Mouse (Mus musculus) Patski (cell line): Measurements from ENCODE around the gene Map2k6. TPM values are rescaled to one million over a fixed set of nuclear protein-coding genes. Genes with fewer than 3 reads are reported as not detected.

ENCODE experiments used
- ATAC-seq: fragments of 100-300 bp; one replicate; pipeline ENCODE4 v1.8.0; 2021
- CTCF ChIA-PET: fragments of 350-600 bp; sonication (Branson Sonifier 250); formaldehyde crosslinking; loops from one replicate; lab custom pipeline; 2022; ENCODE audit warnings: inconsistent platforms; lab: Charles Lee
- POLR2A ChIA-PET: fragments of 350-600 bp; sonication (Branson Sonifier 250); formaldehyde crosslinking; loops from one replicate; lab custom pipeline; 2022; ENCODE audit warnings: antibody characterized with exemption, inconsistent platforms; lab: Charles Lee
- DNase-seq: peaks from one replicate; pipeline ENCODE4 v3.0.0-alpha.2; 2011; ENCODE audit warnings: low read depth, low spot score
- H3K27me3 ChIP-seq: fragments of 371-371 bp; one replicate; pipeline ENCODE4 v1.5.1; 2021
- CTCF ChIP-seq: fragments of 100-300 bp; IDR thresholded peaks from one replicate; pipeline ENCODE4 v1.5.1; 2021
- in situ Hi-C: fragments of 300-500 bp; cut with MboI; formaldehyde crosslinking; loops from 3 replicates; pipeline ENCODE4 v1.11.1; 2018; ENCODE audit warnings: low pct_unique_long_range_greater_than_20kb, mixed read lengths
- polyA plus RNA-seq: library from polyadenylated mRNA; unstranded; gene quantifications from one replicate; pipeline ENCODE4 v1.2.3, GENCODE M21; 2021

Map2k6 gene
- polyA plus RNA-seq, 1 experiment from 2014 or later = 14.3 TPM

DNA sequence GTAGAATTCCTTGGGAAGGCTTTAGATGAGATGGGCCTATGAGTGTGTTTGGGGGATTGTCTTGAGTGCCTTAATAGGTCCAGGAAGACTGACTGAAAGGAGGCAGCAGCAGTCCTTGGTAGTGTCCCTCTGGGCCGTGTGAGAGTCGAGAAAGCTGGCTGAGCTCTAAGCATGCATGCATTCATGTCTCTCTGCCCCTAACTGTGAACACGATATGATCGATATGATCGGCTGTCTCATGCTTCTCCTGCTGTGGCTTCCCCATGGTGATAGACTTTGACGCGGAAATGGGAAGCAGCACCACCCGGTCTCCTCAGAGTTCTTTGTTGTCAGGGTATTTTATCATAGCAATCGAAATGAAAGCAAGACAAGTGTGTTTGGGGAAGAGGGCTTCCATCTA lies 64.9 kb downstream of the Map2k6 start:
- H3K27me3 ChIP-seq = no peaks in the 10 kb centered on the region
- POLR2A ChIA-PET = no interaction called here
- DNase-seq (no peak), ATAC-seq (no peak)
- in situ Hi-C loops = no loop called here
- no peak for TF ChIP-seq CTCF
- CTCF ChIA-PET = interaction anchor here (0.8 kb wide), 1 partner anchor 21 kb away, joined by 3 read pairs; no protein-coding TSS in a partner anchor

DNA sequence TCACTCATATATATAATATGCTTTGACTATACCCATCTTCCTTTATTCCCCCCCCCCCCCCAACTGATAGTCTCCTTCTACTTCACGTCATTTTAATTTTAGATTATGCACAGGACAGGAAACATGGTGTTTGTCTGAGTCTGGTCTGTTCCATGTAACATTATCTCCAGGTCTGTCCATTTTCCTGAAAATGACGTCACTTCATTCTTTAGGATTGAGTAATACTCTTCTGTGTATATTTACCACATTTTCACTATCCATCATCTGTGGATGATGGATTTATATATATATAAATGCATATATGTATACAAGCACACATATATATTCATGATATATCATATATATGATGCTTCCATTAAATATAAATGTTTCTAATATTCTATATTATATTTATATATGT lies 70.1 kb downstream of the Map2k6 start:
- TF ChIP-seq CTCF = no peak
- in situ Hi-C loops = no loop called here
- DNase-seq (no peak), ATAC-seq (no peak)
- CTCF ChIA-PET = no interaction called here
- no peaks in the 10 kb centered on the region for H3K27me3 ChIP-seq
- POLR2A ChIA-PET = no interaction called here

DNA sequence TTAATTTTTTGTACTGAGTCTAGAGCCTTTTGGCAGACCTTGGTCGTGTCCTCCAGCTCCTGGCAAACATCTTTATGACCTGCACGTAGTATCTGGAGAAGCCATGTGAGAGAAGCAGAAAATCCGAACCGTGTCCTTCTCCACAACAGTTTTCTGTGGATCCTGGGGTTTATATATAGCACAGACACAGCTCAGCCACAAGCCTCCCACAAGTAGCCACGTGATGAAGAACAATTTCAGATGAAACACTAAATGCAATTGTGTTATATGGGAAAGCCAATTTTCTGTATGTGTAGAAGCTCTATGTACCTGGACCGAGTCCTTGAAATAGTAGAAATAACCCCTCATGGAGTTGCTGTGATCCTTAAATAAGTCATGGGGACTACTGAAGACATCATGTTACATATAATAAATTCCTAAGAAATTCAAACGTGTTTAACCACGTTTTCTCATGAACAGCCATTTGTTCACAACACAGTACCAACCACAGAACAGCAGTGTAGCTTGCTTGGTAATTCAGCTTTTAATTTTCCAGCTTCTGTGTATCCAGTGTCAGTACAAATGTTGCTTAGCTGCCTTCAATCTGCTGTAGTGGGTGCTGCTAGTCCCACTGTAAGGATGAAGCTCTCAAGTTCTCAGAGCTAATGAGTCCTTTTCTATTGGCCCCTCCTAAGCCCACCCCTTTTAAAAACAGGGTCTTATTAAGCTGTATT lies 71.8 kb downstream of the Map2k6 start:
- DNase-seq = no peak
- in situ Hi-C loops = no loop called here
- CTCF ChIA-PET = interaction anchor here (1.3 kb wide), 1 partner anchor 19 kb away, joined by 6 read pairs; no protein-coding TSS in a partner anchor
- no peaks in the 10 kb centered on the region for H3K27me3 ChIP-seq
- ATAC-seq = no peak
- POLR2A ChIA-PET = interaction anchor here (0.6 kb wide), 1 partner anchor 309 kb away, joined by 4 read pairs; no protein-coding TSS in a partner anchor
- no peak for TF ChIP-seq CTCF

DNA sequence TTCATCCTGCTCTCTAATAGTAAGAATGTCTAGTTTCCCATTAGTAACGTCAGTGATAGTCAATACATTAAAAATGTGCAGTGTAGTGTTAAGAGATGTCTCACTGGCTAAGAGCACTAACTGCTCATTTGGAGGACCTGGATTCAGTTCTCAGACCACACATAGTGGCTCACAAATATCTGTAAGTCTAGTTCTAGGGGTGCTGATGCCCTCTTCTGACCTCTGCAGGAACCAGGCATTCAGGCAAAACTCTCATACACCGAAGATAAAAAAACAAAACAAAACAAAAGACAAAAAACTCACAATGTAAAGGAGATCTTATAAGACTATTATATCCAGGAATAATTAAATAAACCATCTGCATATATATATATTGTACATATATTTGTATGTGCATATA lies 72.4 kb downstream of the Map2k6 start:
- ATAC-seq (no peak), DNase-seq (no peak)
- no peak for TF ChIP-seq CTCF
- H3K27me3 ChIP-seq = no peaks in the 10 kb centered on the region
- ChIA-PET CTCF (interaction anchor here (0.8 to 1.3 kb wide), 3 partner anchors 20 to 77 kb away, joined by 3 to 6 read pairs (median 3); no protein-coding TSS in a partner anchor), POLR2A (no interaction called here)
- in situ Hi-C loops = no loop called here

DNA sequence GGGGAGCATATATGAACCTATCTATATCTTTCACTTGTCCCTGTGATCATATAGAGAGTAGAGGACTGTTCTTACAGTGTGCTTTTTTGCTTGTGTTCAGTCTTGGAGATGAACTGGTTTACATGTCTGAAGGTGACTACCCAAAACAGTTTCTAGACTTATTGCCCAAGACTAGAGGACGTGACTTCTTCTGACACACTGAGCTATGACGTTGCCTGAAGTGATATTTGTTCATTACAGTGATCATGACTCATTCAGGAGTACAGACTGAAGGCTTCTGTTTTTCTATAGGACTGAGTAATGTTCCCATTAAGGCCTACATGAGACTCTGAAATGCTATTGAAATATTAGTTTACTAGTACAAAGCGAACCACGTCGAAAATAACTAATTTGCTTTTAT lies 73.2 kb downstream of the Map2k6 start:
- TF ChIP-seq CTCF = no peak
- POLR2A ChIA-PET = no interaction called here
- no peaks in the 10 kb centered on the region for H3K27me3 ChIP-seq
- in situ Hi-C loops = no loop called here
- no peak for ATAC-seq
- CTCF ChIA-PET = interaction anchor here (0.8 to 1.2 kb wide), 3 partner anchors 13 to 77 kb away, joined by 3 read pairs; no protein-coding TSS in a partner anchor
- DNase-seq = no peak

DNA sequence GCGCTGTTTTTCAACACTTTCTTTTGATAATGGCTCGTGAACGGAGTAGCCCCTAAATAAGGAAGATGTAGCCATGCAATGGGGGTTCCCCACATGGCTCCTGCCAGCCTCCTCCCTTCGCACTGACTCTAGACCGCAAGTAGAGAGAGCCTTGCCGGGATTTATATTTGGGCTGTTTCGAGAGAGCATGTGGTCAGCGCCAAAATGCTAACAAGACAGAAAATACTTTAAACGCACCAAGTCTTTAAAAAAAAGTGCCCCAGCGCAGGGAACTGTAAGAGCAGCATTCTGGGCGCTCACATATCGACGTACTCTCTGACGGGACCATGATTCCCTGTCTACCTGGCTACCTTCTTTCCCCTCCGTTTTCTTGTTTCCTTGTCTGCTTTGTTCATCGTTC lies 74.6 kb downstream of the Map2k6 start:
- ChIA-PET CTCF (interaction anchor here (1.2 kb wide), 1 partner anchor 12 kb away, joined by 3 read pairs; no protein-coding TSS in a partner anchor), POLR2A (no interaction called here)
- no peak for TF ChIP-seq CTCF
- ATAC-seq (no peak), DNase-seq (no peak)
- in situ Hi-C loops = no loop called here
- H3K27me3 ChIP-seq = no peaks in the 10 kb centered on the region

DNA sequence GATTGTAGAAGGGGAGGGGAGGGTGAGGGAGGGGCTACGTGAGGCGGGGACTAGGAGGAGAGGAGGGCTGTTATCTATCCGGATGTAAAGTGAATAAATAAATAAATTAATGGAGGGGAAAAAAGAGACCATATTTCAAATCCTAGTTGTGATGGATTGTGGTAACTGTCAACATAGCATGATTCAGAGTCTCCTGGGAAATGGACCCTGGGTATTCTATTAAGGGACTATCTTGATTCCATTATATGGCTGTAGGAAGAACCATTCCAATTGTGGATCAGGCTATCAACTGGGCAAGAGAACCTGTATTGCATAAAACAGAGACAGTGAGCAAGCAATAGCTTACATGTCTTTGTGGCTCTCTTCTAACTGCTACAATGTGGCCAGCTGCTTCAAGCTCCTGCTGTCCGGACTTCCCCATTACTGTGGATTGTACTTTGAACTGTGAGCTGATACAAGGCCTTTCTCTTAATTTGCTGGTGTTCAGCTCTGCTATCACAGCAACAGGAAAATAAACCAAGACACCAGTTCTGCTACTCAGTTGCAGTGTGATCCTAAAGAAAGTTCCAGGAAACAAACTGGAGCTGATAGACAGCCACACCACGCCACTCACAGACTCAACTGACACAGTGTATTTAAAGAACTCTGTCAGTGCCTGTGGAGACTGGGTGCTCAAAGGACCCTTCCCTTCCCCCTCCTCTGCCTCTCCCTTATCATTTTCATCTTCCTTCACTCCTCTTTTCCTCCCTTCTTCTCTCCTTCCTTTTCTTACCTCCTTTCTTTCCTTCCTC lies 77.6 kb downstream of the Map2k6 start:
- CTCF ChIA-PET = interaction anchor here (1.1 kb wide), 1 partner anchor 22 kb away, joined by 3 read pairs; no protein-coding TSS in a partner anchor
- in situ Hi-C loops = no loop called here
- TF ChIP-seq CTCF = no peak
- H3K27me3 ChIP-seq = no peaks in the 10 kb centered on the region
- ATAC-seq (no peak), DNase-seq (no peak)
- POLR2A ChIA-PET = no interaction called here

DNA sequence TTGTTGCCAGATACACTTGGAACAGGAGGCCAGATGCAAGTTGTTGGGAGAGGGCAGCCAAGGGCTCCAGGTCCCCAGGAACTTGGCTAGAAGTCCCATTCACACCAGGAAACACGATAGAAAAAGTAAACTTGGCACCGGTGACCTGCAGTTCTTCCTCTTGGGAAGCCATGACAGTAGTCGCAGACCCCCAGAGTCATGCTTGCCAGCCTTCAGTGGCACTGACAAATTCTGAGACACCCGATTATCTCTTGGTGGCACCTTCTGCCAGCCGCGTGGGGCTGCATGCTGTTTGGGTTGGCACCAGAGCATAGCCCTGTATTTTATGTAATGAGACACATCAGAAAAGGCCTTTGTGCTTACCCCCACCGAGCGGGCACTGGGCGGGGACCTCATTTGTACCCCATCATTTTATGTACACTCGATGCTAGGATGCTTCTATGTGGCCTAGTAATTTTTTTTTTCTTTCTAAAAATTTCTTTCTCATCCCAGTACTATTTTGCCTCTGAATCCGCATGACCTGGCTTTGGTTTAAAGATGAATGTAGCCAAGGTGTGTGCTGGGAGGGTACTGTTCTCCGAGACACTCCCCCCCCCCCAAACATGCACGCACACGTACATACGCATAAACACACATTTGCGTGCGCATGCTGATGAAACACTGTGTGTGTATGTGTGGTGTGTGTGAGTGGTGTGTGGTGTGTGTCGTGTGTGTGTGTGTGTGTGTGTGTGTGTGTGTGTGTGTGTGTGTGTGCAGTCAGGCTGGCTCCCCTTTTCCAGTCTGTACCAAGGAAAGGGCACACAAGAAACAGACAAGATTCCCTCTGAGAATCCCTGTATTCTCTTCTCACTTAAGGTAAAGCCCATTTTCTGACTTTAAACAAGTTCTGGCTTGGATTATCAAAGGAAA lies 79.3 kb downstream of the Map2k6 start:
- ChIA-PET POLR2A (no interaction called here), CTCF (no interaction called here)
- in situ Hi-C loops = no loop called here
- DNase-seq (no peak), ATAC-seq (no peak)
- no peak for TF ChIP-seq CTCF
- H3K27me3 ChIP-seq = no peaks in the 10 kb centered on the region

DNA sequence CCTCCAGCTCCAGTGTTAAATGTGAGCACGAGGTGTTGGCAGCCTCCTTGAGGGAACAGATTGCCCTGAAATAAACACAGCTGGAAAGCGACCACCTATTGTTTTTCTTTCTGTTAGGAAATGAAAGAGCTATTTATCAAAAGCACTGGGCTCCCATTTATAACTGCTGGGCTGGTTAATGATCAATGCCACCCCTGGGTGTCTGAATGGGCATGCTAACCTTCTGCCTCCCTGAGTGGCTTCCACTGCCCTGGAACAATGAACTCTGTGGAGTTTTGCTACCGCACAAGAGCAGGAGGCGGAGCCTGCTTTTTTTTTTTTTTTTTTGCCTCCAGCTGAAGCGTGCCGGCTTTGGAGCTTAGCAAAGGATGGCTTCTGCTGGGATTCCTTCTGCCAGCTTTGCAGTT lies 80.1 kb downstream of the Map2k6 start:
- POLR2A ChIA-PET = interaction anchor here (0.9 kb wide), 1 partner anchor 29 kb away, joined by 3 read pairs; no protein-coding TSS in a partner anchor
- no peaks in the 10 kb centered on the region for H3K27me3 ChIP-seq
- no peak for TF ChIP-seq CTCF
- ATAC-seq (peak; percentile 94), DNase-seq (peak; percentile 89)
- CTCF ChIA-PET = no interaction called here
- in situ Hi-C loops = no loop called here

DNA sequence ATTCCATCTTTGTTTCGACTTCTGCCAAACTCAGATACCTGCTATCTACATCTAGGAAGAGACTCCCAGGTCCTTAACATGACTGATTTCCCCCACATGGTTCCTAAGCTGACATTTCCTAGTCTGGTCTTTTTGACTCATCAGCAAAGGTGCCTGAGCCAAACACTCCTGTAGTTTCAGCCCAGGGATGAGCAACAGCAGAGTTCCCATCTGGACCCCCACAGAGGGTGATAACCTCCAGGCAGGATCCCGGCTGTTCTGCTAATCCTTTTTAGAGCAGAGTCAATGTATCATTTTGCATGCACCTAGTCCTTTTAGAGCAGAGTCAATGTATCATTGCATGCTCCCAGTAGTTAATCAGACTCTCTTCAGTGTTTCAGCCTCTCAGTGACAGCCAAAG lies 82.5 kb downstream of the Map2k6 start:
- ChIA-PET POLR2A (no interaction called here), CTCF (no interaction called here)
- no peak for TF ChIP-seq CTCF
- in situ Hi-C loops = no loop called here
- no peak for ATAC-seq
- DNase-seq = no peak
- no peaks in the 10 kb centered on the region for H3K27me3 ChIP-seq
